Mouse (Mus musculus) lung, postnatal 4 days (tissue): ENCODE measurements around the gene Abcb9.
"Not testable (repeated sequence)": the region's sequence is repeated elsewhere in the genome, so short reads cannot be mapped to it uniquely, and the experiment has no call there.

ENCODE experiments used
- DNase-seq, 2 experiments: peaks; one replicate each; pipeline ENCODE4 v3.0.0; 2021

Abcb9 gene

GRCm38 (mm10) chr5:124056956-124057355 lies 38.6 kb downstream of the Abcb9 start:
- no peak for DNase-seq

DNA sequence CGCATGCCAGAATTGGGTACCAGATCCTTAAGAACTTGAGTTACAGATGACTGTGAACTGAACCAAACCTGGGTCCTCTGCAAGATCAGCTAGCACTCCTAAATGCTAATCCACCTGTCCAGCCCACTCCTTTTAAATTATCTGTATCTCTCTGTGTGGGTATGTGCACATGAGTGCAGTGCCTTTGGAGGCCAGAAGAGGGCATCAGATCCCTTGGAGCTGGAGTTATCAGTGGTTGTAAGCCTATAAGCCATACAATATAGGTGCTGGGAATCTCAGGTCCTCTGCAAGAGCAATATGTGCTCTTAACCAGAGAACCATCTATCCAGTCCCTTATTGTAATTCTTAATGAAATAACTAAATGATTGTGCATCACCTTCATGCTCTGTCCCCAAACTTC lies 39.4 kb downstream of the Abcb9 start:
- no peak for DNase-seq

DNA sequence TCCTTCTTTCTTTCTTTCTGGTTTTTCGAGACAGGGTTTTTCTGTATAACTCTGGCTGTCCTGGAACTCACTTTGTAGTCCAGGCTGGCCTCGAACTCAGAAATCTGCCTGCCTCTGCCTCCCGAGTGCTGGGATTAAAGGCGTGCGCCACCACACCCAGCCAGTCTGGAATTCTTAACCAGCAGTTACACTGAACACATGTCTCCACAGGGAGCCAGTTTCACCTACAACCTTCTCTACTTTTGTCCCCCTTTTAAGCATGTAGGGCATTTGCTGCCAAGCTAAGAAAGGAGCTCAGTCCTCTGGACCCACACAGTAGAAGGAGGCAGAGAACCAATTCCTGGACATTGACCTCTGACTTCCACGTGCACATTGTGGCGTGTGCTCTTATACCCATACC lies 43.0 kb downstream of the Abcb9 start:
- not testable (repeated sequence) for DNase-seq

DNA sequence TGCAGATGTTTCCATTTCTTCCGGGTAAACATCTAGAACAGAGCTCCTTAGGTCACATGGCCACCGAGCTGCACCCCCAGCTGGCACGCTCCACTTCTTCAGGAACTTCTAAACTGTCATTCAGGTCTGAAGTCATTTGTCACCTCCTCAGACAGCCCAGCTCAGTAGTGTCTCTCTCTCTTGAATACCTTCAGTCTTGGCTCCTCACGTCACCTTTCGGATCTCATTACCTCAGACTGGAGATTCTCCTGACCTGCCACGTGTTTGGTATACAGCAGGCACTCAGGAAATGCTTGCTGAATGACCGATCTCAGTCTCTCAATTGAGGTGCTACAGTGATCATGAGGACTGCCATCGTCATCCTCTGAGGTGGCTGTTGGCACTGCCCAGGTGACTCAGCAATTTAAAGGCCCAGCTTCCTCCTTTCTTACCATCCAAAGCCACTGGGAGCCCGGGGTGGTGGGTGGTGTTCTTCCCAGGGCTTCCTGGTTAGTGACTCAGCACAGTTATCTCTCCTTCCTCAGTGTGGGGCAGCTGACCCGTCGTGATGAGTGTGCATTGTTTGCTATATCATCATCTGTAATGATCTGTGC lies 43.6 kb downstream of the Abcb9 start:
- DNase-seq, result peak; percentile 55 to 59

GRCm38 (mm10) chr5:124050095-124051050 lies 45.2 kb downstream of the Abcb9 start:
- DNase-seq, result peak; percentile 58 to 60

DNA sequence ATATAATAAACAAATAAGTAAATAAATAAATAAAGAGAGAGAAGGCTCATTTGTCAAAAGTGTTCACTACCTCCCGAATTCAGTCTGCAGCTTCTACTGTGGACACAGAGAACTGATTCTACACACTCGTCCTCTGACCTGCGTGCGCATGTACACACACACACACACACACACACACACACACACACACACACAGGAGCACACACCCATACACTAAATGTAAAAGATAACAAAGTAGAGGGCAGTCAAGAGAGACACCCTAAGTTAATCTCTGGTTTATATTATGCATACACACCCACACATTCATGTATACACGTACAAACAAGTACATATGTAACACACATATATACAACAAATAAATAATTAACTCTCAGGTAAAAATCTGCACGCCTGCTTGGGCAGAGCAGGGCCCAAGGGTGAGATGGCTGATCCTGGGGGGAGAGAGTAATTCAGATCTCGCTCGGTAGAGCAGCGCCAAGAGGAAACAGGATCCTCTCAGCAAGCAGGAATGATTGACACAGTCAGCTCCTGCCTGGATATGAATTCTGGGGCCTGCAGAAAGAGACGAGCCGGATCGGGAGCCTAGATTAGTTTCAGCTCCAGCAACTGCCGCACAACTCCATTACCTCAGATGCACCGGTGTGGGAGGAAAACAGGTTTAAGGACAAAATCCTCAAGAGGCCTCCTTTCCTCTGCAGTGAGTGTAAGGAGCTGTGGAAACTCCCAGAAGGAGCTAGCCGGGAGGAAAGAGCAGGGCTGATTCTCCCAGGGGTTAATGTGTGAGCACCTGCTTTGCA lies 46.2 kb downstream of the Abcb9 start:
- no peak for DNase-seq

DNA sequence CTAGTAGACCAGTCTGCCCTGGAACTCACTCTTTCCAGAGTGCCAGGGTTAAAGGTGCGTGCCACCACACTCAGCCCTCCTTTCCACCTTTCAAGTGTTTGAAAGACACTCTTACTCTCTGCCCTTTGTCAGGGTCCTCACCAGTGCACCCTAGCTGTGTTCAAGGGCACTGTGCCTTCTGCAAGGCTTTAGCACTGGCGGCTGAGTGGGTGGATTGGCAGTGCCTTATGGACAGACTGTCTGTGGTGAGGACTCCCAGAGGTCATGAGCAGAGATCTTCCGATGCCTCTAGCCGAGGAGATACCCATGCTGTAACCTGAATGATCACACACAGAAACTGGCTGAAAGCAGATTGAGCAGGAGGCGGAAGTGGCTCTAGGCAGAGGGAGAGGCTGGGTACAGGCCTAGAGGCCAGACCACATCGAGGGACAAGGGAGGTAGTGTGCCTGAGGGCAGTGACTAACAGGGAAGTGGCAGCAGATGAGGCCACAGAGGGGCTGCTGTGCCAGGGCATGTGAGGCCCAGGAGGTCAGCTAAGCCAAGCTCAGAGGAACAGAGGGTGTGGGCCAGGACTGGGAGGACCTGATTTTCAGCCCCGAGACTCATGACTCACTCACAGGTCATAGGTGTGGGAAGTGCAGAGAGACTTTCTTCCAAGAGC lies 48.7 kb downstream of the Abcb9 start:
- peak; percentile 61 to 77 for DNase-seq

- DNase-seq, result no peak
These were observed 50.1 kb downstream of the Abcb9 start for GRCm38 (mm10) chr5:124045453-124046010.

- no peak for DNase-seq
These were observed 51.6 kb downstream of the Abcb9 start for GRCm38 (mm10) chr5:124043999-124044398.

GRCm38 (mm10) chr5:124043212-124043978 lies 52.2 kb downstream of the Abcb9 start:
- peak in 1 of 2 experiments; percentile 61 for DNase-seq

DNA sequence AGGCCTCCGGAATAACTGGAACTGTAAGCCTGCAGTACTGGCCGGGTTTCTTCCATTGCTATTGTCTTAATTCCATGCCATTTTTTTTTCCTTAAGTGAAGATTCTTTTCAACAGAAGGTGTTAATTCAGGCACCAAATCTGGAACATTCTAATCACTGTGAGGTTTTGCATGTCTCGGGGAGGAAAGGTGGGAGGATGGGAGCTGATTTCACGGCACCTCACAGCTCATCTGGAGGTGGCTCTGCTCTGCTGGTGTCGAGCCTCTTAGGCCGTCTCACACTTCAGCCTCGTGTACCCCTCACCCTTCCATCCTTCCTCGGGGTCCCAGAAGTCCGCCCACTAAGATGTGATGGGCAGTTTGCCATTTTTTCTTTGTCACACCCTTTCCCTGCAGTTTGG lies 54.5 kb downstream of the Abcb9 start:
- no peak for DNase-seq

DNA sequence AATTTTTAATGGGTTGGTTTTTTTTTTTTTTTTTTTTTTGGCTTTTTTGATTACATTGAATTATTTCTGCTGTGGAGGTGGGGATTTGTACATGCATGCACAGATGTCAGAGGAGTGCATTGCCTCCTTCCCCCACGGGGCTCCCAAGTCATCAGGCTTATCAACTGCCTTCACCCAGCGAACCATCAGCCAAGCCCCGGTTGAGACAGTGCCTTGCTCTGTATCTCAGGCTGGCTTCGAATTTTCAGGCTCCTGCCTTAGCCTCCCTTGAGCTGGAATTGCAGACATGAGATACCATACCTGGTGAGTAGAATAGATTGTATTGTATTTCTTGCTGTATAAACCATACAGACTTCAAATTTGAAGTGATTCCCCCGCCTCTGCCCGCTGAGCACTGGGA lies 56.0 kb downstream of the Abcb9 start:
- no peak for DNase-seq

DNA sequence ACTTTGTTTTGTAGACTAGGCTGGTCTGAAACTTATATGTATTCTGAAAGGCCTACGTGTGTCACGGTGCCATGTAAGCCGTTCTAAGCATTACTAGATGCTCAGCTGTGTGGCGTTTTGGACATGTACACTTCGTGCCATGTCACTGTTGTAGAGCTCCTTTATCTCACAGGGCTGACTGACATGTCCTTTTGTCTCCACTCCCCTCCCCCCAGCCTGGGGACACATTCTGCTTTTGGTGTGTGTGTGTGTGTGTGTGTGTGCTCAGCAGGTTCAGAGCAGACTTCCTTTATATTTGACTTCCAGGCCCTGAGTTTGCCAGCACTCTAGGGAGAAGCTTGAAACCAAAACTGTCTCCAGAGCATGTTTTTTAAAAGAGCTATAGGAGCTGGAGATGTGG lies 58.8 kb downstream of the Abcb9 start:
- DNase-seq, result no peak

DNA sequence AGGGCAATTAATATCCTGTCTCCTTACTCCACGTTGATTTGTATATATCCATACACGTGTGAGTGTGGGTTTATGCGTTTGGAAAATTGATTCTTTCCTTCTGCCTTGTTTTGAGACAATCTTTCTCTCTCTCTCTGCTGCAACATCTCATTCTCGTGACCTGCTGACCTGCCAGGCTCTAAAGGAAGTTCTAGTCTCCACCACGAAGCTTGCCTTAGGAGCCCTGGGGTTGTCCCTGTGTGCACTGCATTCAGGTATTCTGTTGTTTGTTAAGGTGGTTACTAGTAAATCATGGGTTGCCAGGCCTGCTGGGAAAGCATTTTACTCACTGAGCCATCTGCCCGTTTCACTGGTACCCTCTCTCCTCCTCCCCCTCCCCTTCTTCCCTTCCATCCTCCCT lies 59.3 kb downstream of the Abcb9 start:
- no peak for DNase-seq

GRCm38 (mm10) chr5:124035806-124036205 lies 59.8 kb downstream of the Abcb9 start:
- DNase-seq, result no peak

DNA sequence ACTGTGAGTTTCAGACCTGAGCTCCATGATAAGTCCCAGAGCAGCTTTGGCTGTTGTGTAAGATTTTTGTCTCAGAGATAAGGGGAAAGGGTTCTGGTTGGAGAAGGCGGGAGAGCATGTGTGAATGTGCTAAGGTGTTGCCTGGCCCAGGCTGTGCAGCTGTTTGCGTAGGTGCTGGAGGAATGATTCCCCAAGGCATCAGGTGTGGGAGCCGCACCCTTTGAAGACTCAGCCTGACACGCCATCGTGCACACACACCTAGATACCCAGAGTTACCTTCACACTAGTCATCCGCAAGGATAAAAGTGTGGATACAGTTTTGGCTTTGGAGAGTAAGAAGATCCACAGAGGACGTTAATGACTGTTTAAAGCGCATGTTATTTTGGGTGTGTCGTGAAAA lies 60.2 kb downstream of the Abcb9 start:
- no peak for DNase-seq

GRCm38 (mm10) chr5:124034471-124034870 lies 61.1 kb downstream of the Abcb9 start:
- DNase-seq, result no peak

- peak; percentile 93 to 94 for DNase-seq
These were observed 63.5 kb downstream of the Abcb9 start, which contains the start of gene Vps37b for GRCm38 (mm10) chr5:124032001-124032508. TSS of gene Vps37b (minus strand) at chr5:124032270.

DNA sequence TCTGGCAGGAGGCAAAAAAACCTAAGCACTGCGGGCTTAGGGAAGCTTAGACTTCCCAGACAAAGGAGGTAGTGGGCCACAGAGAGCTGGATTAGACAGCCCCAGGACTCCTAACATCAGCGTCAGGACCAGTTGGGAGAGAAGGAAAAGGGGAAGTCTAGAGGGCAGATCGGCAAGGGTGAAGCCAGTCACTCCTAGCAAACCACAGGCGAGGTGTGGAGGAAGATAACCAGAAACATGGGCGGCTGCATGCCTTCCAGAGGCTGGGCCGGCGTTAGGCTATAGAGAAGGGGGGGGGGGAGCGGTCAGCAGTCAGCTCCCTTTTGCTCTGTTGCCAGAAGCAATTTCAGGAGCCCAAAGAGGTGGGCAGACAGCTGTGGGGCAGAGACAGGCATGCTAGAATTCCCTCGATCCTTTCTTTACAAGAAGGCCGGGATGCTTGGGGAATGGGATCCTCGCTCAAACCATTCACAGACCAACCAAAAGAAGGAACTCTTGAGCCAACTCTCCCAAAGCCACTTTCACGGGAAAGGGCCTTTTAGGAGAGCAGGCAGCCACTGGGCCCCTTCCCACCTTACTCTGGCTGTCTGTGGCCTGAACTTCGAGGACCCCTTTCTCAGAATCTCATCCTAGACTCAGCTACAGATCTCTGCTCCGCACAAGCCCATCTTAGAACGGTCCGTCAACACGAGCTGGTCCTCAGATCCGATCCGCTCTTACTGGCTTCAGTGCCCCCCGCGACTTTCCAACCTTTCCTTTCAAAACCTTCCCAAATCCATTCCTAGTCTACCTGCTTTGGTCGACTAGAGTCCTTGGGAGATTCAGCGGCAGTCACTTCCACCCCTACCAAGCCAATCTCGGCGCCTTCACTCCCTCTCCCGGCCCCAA lies 64.3 kb downstream of the Abcb9 start:
- peak in 1 of 2 experiments; percentile 31 for DNase-seq

- no peak for DNase-seq
These were observed 65.1 kb downstream of the Abcb9 start for GRCm38 (mm10) chr5:124030386-124031067.
